Mouse (Mus musculus): ENCODE results near the gene Btn1a1. TPM values are rescaled to one million over a fixed set of nuclear protein-coding genes. Genes with fewer than 3 reads are reported as not detected.

The Btn1a1 gene
- polyA plus RNA-seq, 1 experiment from 2014 or later: 0.08 TPM

DNA sequence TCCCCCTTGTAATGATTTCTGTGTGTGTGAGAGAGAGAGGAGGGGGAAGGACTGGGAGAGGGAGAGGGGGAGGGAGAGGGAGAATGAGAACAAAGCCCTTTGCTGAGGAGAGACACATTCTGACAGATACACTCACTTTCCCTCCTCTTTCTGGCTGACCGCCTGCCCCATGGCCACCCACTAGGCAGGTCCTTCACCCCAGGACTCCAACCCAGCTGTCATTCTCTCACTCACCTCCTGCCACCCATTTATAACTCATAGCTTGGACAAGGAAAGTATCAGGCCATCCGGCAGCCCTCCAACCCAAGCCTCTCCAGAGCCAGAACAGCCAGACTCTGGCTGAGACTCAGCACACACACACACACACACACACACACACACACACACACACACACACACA lies 10.0 kb upstream of the Btn1a1 start:
- no peak overlapping the region for H3K4me2 ChIP-seq (replicated peaks)
- ATAC-seq (replicated peaks): peak; percentile 51

DNA sequence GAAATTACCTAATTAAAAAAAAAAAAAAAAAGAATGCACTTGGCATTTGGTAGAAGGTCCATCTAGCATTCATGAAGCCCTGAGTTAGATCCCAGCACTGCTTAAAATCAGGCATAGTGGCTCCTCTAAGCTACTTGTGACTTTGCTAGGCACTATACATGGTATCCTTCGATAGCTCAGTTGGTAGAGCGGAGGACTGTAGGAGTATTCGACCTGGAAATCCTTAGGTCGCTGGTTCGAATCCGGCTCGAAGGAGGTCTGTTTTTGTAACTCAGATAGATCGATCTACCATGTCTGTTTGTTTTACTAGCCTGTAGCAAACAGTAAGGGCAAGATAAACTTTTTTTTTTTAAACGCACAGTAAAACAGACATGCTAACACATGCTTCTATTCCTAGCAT lies 1.2 kb upstream of the Btn1a1 start:
- WGBS: 2% methylated on average over 9 of the region's 9 CpGs
- no peak overlapping the region for H3K27ac ChIP-seq (replicated peaks)
- ATAC-seq (replicated peaks): peak; percentile 55; the same call in 1 of the 2 replicates

More for the DNA sequence above, 10.0 kb upstream of the Btn1a1 start:
- no peaks in the 10 kb centered on the region for H3K36me3 ChIP-seq
- H3K9ac ChIP-seq (replicated peaks): no peak overlapping the region
- WGBS: 20% methylated on average over 2 of the region's 2 CpGs
- no peak overlapping the region for H3K27ac ChIP-seq (replicated peaks)
- H3K27me3 ChIP-seq: no peaks in the 10 kb centered on the region
- no peak overlapping the region for H3K4me3 ChIP-seq
- no peaks in the 10 kb centered on the region for H3K4me1 ChIP-seq
- H3K9me3 ChIP-seq: no peaks in the 10 kb centered on the region

DNA sequence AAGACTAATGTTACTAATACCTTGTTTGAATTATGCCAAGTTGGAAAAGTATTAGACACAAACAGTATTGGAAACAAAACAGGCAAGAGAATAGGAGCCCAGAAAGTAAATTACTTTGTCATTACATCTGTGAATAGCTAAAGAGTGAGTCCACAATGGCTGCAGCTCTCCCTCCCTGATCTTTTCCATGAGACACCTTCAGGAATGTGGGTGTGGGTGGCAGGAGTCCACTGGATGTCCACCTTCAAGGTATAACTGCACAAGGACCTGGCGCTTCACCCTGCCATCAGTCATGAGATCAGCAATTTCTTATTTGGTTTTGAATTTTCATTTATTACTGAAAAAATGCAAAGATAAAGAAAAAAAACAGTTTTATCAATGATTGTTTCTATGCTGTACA lies 605 bp upstream of the Btn1a1 start:
- H3K4me2 ChIP-seq (replicated peaks): no peak overlapping the region
- no peak overlapping the region for H3K27ac ChIP-seq (replicated peaks)
- H3K9me3 ChIP-seq: no peaks in the 10 kb centered on the region
- H3K4me1 ChIP-seq: peaks cover 22% of the 10 kb centered on the region
- no peaks in the 10 kb centered on the region for H3K36me3 ChIP-seq
- no peak overlapping the region for H3K9ac ChIP-seq (replicated peaks)
- 65% methylated on average over 1 of the region's 1 CpGs for WGBS
- H3K27me3 ChIP-seq: no peaks in the 10 kb centered on the region
- no peak overlapping the region for H3K4me3 ChIP-seq
- ATAC-seq (replicated peaks): no peak

More for the DNA sequence above, 1.2 kb upstream of the Btn1a1 start:
- no peak overlapping the region for H3K4me3 ChIP-seq
- H3K4me1 ChIP-seq: peaks cover 22% of the 10 kb centered on the region
- H3K9me3 ChIP-seq: no peaks in the 10 kb centered on the region
- no peaks in the 10 kb centered on the region for H3K36me3 ChIP-seq
- H3K27me3 ChIP-seq: no peaks in the 10 kb centered on the region
- no peak overlapping the region for H3K9ac ChIP-seq (replicated peaks)
- H3K4me2 ChIP-seq (replicated peaks): no peak overlapping the region

DNA sequence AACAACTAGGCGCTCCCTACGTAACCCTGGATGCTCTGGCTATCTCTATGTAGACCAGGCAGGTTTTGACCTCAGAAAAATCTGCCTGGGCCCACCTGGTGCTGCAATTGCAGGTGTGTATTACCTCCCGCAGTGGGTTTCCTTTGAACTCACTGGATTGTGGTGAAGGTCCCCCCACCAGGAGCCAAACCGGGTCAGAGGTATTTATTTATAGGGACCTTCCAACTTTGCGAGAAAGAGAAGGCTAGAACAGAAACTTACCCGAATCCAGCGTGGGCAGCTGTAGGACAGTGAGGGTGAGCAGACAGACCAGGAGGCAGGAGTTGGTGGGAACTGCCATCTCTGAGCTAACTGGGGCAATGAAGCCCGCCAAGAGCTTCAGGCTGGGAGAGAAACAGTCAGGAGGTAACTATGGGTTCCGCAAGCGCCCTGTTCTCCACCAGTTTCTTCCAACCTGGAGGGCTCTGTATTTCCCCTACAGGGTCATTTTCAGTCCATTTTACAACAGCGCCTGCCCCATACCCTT lies 797 bp downstream of the Btn1a1 start:
- ATAC-seq (replicated peaks): no peak
- 7% methylated on average over 11 of the region's 11 CpGs for WGBS

DNA sequence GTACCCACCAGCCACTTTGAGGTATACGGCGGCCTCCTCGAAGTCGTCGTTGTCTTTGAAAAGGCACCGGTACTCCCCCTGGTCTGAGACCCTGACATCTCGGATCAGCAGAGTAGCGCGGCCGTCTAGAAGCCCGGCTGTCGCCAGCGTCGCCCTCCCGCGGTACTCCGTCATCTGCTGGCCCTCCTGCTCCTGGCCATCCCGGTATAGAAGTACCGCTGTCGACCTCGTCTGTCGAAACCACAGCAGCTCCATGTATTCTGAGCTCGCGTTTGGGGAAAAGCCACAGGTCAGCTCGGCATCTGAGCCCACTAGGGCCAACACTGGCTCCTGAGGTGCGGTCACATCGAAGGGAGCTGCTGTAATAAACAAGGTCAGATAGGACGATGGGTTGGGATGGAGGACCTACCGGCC lies 1.5 kb downstream of the Btn1a1 start:
- Histone ChIP-seq H3K4me1 (peaks cover 22% of the 10 kb centered on the region), H3K4me2 (replicated peaks) (peak overlapping the region; percentile 74), H3K27me3 (no peaks in the 10 kb centered on the region), H3K27ac (replicated peaks) (no peak overlapping the region), H3K36me3 (no peaks in the 10 kb centered on the region), H3K4me3 (peak overlapping the region; percentile 59), H3K9ac (replicated peaks) (peak overlapping the region; percentile 55), H3K9me3 (no peaks in the 10 kb centered on the region)
- ATAC-seq (replicated peaks): peak; percentile 59
- under 1% methylated on average over 29 of the region's 29 CpGs for WGBS

More for the DNA sequence above, 797 bp downstream of the Btn1a1 start:
- peak overlapping the region; percentile 55 for H3K9ac ChIP-seq (replicated peaks)
- H3K9me3 ChIP-seq: no peaks in the 10 kb centered on the region
- peak overlapping the region; percentile 74 for H3K4me2 ChIP-seq (replicated peaks)
- H3K4me3 ChIP-seq: peak overlapping the region; percentile 59
- H3K27ac ChIP-seq (replicated peaks): no peak overlapping the region
- H3K27me3 ChIP-seq: no peaks in the 10 kb centered on the region
- H3K36me3 ChIP-seq: no peaks in the 10 kb centered on the region
- peaks cover 22% of the 10 kb centered on the region for H3K4me1 ChIP-seq

DNA sequence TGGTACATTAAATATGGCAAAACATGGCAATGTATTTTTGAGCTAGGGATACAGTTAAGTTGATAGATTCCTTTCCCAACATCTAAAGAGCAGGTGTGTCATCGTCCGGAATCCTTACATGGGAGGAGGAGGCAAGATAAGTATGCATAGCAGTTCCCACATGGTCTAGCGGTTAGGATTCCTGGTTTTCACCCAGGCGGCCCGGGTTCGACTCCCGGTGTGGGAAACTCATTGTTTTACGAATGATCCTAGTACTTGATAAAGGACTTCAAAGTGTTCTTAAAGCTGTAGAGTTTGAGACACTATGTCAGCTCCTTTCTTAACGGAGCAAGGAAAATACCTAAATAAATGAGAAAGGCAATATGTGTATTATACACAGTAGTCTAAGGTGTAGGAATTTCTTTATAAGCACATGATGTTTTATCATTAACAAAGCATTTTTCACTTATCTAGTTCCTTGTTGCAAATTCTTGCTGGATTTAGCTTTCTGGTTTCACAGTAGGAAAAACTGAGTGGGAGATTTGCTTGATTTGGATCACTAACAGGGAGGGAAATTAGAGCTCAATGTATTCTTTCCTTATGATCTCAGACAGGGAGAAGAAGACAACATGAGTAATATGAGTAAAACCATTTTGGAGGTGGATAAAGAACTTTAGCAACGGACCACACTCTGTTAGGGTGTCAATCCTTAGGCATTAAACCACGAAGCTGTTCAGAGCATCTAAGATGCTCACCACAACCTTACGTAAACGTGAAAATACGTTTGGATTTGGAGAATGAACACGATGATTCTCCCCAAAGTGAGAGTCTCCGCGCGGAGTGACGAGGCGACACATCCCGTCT lies 2.1 kb downstream of the Btn1a1 start:
- no peaks in the 10 kb centered on the region for H3K9me3 ChIP-seq
- H3K4me3 ChIP-seq: peak overlapping the region; percentile 59
- peak; percentile 71 for ATAC-seq (replicated peaks)
- H3K9ac ChIP-seq (replicated peaks): peak overlapping the region; percentile 55
- H3K27ac ChIP-seq (replicated peaks): no peak overlapping the region
- H3K4me2 ChIP-seq (replicated peaks): peak overlapping the region; percentile 74
- H3K27me3 ChIP-seq: no peaks in the 10 kb centered on the region
- WGBS: under 1% methylated on average over 21 of the region's 21 CpGs
- H3K36me3 ChIP-seq: no peaks in the 10 kb centered on the region
- peaks cover 22% of the 10 kb centered on the region for H3K4me1 ChIP-seq

DNA sequence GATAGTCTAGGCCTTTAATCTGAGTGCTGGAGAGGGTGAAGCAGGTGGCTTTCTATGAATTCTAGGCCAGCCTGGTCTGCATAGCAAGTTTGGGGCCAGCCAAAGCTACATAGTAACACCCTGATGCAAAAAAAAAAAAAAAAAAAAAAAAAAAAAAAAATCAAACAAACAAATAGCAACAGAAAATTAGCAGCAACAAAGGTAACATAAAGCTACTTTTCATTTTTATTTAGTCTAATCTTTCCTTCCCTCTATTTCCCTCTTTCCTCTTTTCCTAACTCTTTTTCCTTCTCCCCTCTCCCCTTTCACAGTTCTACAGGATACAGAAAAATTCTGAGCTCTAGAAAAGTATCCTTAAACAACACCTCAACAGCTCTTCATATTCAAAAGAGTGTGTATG lies 3.0 kb downstream of the Btn1a1 start:
- Histone ChIP-seq H3K9me3 (no peaks in the 10 kb centered on the region), H3K4me1 (peaks cover 22% of the 10 kb centered on the region), H3K36me3 (no peaks in the 10 kb centered on the region), H3K9ac (replicated peaks) (no peak overlapping the region), H3K4me3 (no peak overlapping the region), H3K4me2 (replicated peaks) (no peak overlapping the region), H3K27ac (replicated peaks) (no peak overlapping the region), H3K27me3 (no peaks in the 10 kb centered on the region)
- ATAC-seq (replicated peaks): no peak

DNA sequence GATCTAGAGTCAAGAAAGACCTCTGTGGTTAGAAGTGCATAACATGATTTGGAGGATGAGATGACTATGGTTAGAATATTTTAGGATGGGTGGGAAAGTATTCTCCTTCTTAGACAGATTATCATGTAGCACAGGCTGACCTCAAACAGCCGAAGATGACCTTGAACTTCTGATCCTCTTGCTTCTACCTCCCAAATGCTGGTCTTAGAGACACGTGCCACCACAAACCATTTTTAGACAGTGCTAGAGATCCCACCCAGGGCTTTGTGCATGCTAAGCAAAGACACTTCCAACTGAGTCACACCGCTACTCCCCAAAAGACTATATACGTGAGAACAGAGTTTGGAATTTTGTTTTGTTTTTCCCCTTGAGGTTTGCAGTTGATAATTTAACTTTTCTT lies 3.6 kb downstream of the Btn1a1 start:
- H3K4me1 ChIP-seq: peaks cover 22% of the 10 kb centered on the region
- H3K27me3 ChIP-seq: no peaks in the 10 kb centered on the region
- ATAC-seq (replicated peaks): no peak
- WGBS: 86% methylated on average over 4 of the region's 4 CpGs
- no peak overlapping the region for H3K4me3 ChIP-seq
- no peaks in the 10 kb centered on the region for H3K9me3 ChIP-seq
- H3K27ac ChIP-seq (replicated peaks): no peak overlapping the region
- no peak overlapping the region for H3K9ac ChIP-seq (replicated peaks)
- no peaks in the 10 kb centered on the region for H3K36me3 ChIP-seq
- no peak overlapping the region for H3K4me2 ChIP-seq (replicated peaks)

DNA sequence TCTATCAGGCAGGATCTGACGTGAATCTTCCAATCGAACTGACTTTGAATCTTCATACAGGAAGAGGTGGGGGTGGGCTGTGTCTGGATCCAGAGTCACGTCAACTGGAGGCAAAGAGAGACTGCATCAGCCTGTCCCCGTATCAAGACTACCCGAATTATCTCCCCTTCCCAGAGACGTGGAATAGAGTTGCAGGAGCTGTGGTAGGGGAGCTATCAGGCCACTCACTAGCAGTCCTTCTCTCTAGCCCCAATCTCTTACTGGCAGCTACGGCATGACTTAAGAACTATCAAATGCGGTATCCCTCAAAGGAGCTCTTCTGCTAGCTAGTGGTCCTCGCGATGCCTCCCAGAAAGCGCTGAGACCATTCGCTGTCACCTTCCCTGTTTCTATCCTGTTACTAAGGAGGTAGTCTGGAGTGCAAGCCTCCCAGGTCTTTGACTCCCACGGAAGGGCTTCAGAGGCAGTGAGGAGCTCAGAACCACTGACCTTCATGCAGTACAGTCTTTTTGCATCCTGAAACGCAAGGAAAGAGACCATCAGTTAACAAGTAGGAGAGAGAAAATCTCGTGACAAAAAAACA lies 6.3 kb downstream of the Btn1a1 start:
- H3K9me3 ChIP-seq: no peaks in the 10 kb centered on the region
- H3K27ac ChIP-seq (replicated peaks): no peak overlapping the region
- H3K4me3 ChIP-seq: no peak overlapping the region
- 17% methylated on average over 15 of the region's 15 CpGs for WGBS
- peaks cover 8% of the 10 kb centered on the region for H3K4me1 ChIP-seq
- H3K9ac ChIP-seq (replicated peaks): no peak overlapping the region
- no peaks in the 10 kb centered on the region for H3K36me3 ChIP-seq
- no peaks in the 10 kb centered on the region for H3K27me3 ChIP-seq
- H3K4me2 ChIP-seq (replicated peaks): no peak overlapping the region
- no peak for ATAC-seq (replicated peaks)

DNA sequence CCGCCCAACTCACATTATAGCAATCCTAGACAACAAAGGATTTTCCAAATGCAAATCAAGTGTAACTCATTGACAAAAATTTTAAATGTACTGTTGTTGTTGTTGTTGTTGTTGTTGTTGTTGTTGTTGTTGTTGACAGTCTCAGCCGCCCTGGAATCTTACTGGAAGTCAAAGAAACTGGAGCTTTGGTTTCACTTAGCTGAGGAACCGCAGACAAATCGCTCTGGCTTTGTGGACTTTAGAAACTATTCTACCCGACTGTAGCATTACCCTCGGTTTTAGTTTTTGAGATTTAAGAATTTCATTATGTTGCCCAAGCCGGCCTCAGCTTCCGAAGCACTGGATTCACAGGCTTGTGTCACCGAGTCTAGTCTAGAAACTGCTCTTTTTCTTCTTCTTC lies 11.8 kb downstream of the Btn1a1 start:
- H3K27ac ChIP-seq (replicated peaks): peak overlapping the region; percentile 88
- under 1% methylated on average over 9 of the region's 9 CpGs for WGBS
- peak overlapping the region; percentile 69 for H3K9ac ChIP-seq (replicated peaks)
- no peaks in the 10 kb centered on the region for H3K27me3 ChIP-seq
- peaks cover 2% of the 10 kb centered on the region; the same call in 1 of the 2 replicates for H3K4me1 ChIP-seq
- H3K9me3 ChIP-seq: no peaks in the 10 kb centered on the region
- ATAC-seq (replicated peaks): no peak
- no peaks in the 10 kb centered on the region for H3K36me3 ChIP-seq
- H3K4me2 ChIP-seq (replicated peaks): peak overlapping the region; percentile 54
- H3K4me3 ChIP-seq: peak overlapping the region; percentile 75

DNA sequence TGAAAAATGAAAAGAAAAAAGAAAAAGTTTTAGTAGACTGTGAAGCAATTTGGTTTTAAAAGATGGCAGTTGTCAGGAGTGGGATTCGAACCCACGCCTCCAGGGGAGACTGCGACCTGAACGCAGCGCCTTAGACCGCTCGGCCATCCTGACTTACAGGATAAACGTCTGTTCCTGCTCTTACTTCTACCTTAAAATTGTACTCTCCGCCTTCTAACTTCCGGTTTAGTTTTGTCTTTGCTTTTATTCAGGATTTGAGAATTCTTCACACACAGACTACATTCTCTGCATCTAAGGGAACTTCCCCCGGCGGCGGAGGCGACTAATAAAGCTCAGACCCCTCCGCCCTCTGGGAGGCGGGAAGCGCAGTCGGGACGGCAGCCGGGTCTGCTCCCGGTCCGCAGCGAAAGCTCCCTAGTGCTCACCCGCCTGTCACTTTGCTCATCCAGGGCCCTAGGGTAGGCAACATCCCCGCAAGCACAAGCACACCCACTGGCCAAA lies 12.3 kb downstream of the Btn1a1 start:
- Histone ChIP-seq H3K27ac (replicated peaks) (peak overlapping the region; percentile 88), H3K9me3 (no peaks in the 10 kb centered on the region), H3K9ac (replicated peaks) (peak overlapping the region; percentile 69), H3K4me2 (replicated peaks) (peak overlapping the region; percentile 54), H3K27me3 (no peaks in the 10 kb centered on the region), H3K36me3 (no peaks in the 10 kb centered on the region), H3K4me1 (peaks cover 5% of the 10 kb centered on the region; the same call in 1 of the 2 replicates), H3K4me3 (peak overlapping the region; percentile 75)
- under 1% methylated on average over 25 of the region's 25 CpGs for WGBS
- peak; percentile 86 for ATAC-seq (replicated peaks)

DNA sequence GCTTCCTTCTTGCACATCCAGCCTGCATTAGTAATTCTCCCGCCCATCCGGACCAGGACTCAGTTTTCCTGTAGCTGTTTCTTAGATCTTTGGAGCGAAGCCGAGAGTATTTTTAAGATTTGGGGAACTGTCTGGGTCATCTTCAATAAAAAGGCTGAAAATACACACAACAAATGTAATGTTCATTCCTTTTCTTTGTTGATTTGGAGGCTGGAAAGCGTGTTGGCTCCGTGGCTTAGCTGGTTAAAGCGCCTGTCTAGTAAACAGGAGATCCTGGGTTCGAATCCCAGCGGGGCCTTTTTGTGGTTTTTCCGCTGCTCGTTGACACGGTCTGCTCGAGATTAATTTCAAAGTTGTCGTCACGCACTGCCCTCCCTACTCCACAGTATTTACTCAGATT lies 15.3 kb downstream of the Btn1a1 start:
- peak; percentile 29; the same call in 1 of the 2 replicates for ATAC-seq (replicated peaks)
- Histone ChIP-seq H3K9ac (replicated peaks) (peak overlapping the region; percentile 68), H3K4me2 (replicated peaks) (peak overlapping the region; percentile 66), H3K9me3 (no peaks in the 10 kb centered on the region), H3K27ac (replicated peaks) (peak overlapping the region; percentile 76), H3K27me3 (no peaks in the 10 kb centered on the region), H3K4me1 (peaks cover 9% of the 10 kb centered on the region; the same call in 1 of the 2 replicates), H3K4me3 (peak overlapping the region; percentile 50), H3K36me3 (no peaks in the 10 kb centered on the region)
- under 1% methylated on average over 15 of the region's 15 CpGs for WGBS
